In genomic region chr14:48050460-48050760, GRCm38 (mm10) we compare ENCODE assay signal across 13 mouse cellular contexts.
"Had no signal": no experiment of that assay in that cellular context is flagged by ENCODE, and none has a peak within 500 bp of the region (broad histone marks: within the 10 kb centered on the region; RNA-seq: fewer than 3 reads in every experiment).

No protein-coding gene starts in this region.

- H3K27me3 ChIP-seq: kidney, embryonic 15.5 days; limb, embryonic 13.5 days; midbrain, embryonic 15.5 days; neural tube, embryonic 13.5 days; stomach, embryonic 15.5 days had no signal

- H3K27ac ChIP-seq: kidney, embryonic 15.5 days; limb, embryonic 13.5 days; liver, embryonic 14.5 days; midbrain, embryonic 10.5 days; midbrain, embryonic 15.5 days; neural tube, embryonic 13.5 days; stomach, embryonic 15.5 days had no signal

- DNase-seq: kidney, adult 11 months; left cerebral cortex, postnatal 4 days; retina, postnatal 1 day; right cerebral cortex, postnatal 4 days; thymus, adult 2 months; thymus, postnatal 25 days had no signal

- H3K36me3 ChIP-seq: kidney, embryonic 15.5 days; limb, embryonic 13.5 days; midbrain, embryonic 10.5 days; midbrain, embryonic 15.5 days; neural tube, embryonic 13.5 days; stomach, embryonic 15.5 days had no signal

- H3K9me3 ChIP-seq: kidney, embryonic 15.5 days; limb, embryonic 13.5 days; midbrain, embryonic 10.5 days; midbrain, embryonic 15.5 days; stomach, embryonic 15.5 days had no signal

- H3K9ac ChIP-seq: kidney, embryonic 15.5 days; limb, embryonic 13.5 days; liver, embryonic 14.5 days; midbrain, embryonic 15.5 days; neural tube, embryonic 13.5 days; stomach, embryonic 15.5 days had no signal

- H3K4me2 ChIP-seq: kidney, embryonic 15.5 days; limb, embryonic 13.5 days; midbrain, embryonic 15.5 days; neural tube, embryonic 13.5 days; stomach, embryonic 15.5 days had no signal

- ATAC-seq: midbrain, embryonic 15.5 days had no signal

- H3K4me1 ChIP-seq: kidney, embryonic 15.5 days; midbrain, embryonic 15.5 days; neural tube, embryonic 13.5 days; stomach, embryonic 15.5 days had no signal

- H3K4me3 ChIP-seq: kidney, embryonic 15.5 days; limb, embryonic 13.5 days; midbrain, embryonic 10.5 days; midbrain, embryonic 15.5 days; neural tube, embryonic 13.5 days; stomach, embryonic 15.5 days had no signal
